Mouse (Mus musculus) lung, postnatal 0 days (tissue): ENCODE results near the gene Fam214a.

Experiments
- CTCF ChIP-seq: IDR thresholded peaks from 2 replicates; pipeline ENCODE4 v1.5.1; 2016; ENCODE audit warnings: antibody characterized with exemption, mild to moderate bottlenecking
- EP300 ChIP-seq: IDR thresholded peaks from 2 replicates; pipeline ENCODE4 v1.6.1; 2016; ENCODE audit warnings: antibody characterized with exemption, mild to moderate bottlenecking, control low read depth

GRCm38 (mm10) chr9:74979371-74979770, 26.7 kb downstream of the Fam214a start:
- TF ChIP-seq CTCF = no peak
- TF ChIP-seq EP300 = no peak
